Mouse (Mus musculus): ENCODE measurements around the gene Kcnq1. TPM values are rescaled to one million over a fixed set of nuclear protein-coding genes. Genes with fewer than 3 reads are reported as not detected.

Gene Kcnq1
- polyA plus RNA-seq, 1 experiment from 2014 or later = 0.63 TPM

GRCm38 (mm10) chr7:143329110-143329810 is 223.1 kb downstream of the Kcnq1 start:
- no peak for DNase-seq
- H3K9ac ChIP-seq (replicated peaks) = no peak overlapping the region
- no peak overlapping the region for H3K27ac ChIP-seq (ENCODE audit: low read depth)
- H3K4me2 ChIP-seq (ENCODE audit: low read depth, low read length) = no peak overlapping the region
- no peaks in the 10 kb centered on the region for H3K27me3 ChIP-seq (ENCODE audit: insufficient read depth, low read length)
- 89% methylated on average over 14 of the region's 14 CpGs for WGBS (ENCODE audit: insufficient replicate concordance)
- H3K36me3 ChIP-seq (replicated peaks; ENCODE audit: insufficient read depth, low read length) = no peaks in the 10 kb centered on the region
- H3K4me1 ChIP-seq (ENCODE audit: insufficient read depth) = no peaks in the 10 kb centered on the region
- no peaks in the 10 kb centered on the region for H3K9me3 ChIP-seq (ENCODE audit: low read length)
- no peak for TF ChIP-seq EP300 (IDR thresholded peaks at IDR 0.05; ENCODE audit: low read depth)
- no peak for TF ChIP-seq CTCF (IDR thresholded peaks at IDR 0.05; ENCODE audit: low read depth)
- no peak overlapping the region for H3K4me3 ChIP-seq (ENCODE audit: low read depth, low read length)
- no peak for ATAC-seq

DNA sequence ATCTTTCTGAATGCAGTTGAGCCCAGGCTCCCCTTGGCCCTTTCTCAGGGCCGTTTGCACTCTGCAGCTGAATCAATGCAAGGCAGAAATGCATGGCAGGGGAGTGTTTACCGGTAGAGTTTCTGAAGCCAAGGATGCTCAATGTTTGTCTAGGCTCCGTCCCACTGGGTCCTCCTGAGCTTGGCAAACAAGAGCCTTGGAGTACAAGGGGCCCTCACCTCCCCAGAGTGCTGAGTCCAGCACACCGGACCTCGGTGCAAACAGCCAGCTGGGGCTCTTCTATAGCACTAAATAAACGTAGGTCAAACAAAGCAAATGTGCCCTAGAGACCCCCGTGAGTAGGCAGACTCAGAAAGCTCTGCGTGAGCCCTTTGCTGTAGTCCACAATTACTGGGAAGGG is 226.9 kb downstream of the Kcnq1 start:
- 55% methylated on average over 8 of the region's 8 CpGs for WGBS (ENCODE audit: insufficient replicate concordance)
- TF ChIP-seq CTCF (IDR thresholded peaks at IDR 0.05; ENCODE audit: low read depth) (no peak), EP300 (IDR thresholded peaks at IDR 0.05; ENCODE audit: low read depth) (no peak)
- Histone ChIP-seq H3K4me2 (ENCODE audit: low read depth, low read length) (no peak overlapping the region), H3K27ac (ENCODE audit: low read depth) (no peak overlapping the region), H3K9me3 (ENCODE audit: low read length) (no peaks in the 10 kb centered on the region), H3K4me1 (ENCODE audit: insufficient read depth) (no peaks in the 10 kb centered on the region), H3K9ac (replicated peaks) (no peak overlapping the region), H3K27me3 (ENCODE audit: insufficient read depth, low read length) (no peaks in the 10 kb centered on the region), H3K36me3 (replicated peaks; ENCODE audit: insufficient read depth, low read length) (no peaks in the 10 kb centered on the region), H3K4me3 (ENCODE audit: low read depth, low read length) (no peak overlapping the region)
- ATAC-seq = no peak
- no peak for DNase-seq

GRCm38 (mm10) chr7:143333604-143334003 is 227.4 kb downstream of the Kcnq1 start:
- Histone ChIP-seq H3K27ac (ENCODE audit: low read depth) (no peak overlapping the region), H3K9me3 (ENCODE audit: low read length) (no peaks in the 10 kb centered on the region), H3K9ac (replicated peaks) (no peak overlapping the region), H3K36me3 (replicated peaks; ENCODE audit: insufficient read depth, low read length) (no peaks in the 10 kb centered on the region), H3K27me3 (ENCODE audit: insufficient read depth, low read length) (no peaks in the 10 kb centered on the region), H3K4me3 (ENCODE audit: low read depth, low read length) (no peak overlapping the region), H3K4me1 (ENCODE audit: insufficient read depth) (no peaks in the 10 kb centered on the region), H3K4me2 (ENCODE audit: low read depth, low read length) (no peak overlapping the region)
- TF ChIP-seq EP300 (IDR thresholded peaks at IDR 0.05; ENCODE audit: low read depth) (no peak), CTCF (IDR thresholded peaks at IDR 0.05; ENCODE audit: low read depth) (no peak)
- 55% methylated on average over 4 of the region's 4 CpGs for WGBS (ENCODE audit: insufficient replicate concordance)
- no peak for DNase-seq
- no peak for ATAC-seq

GRCm38 (mm10) chr7:143338690-143339089 is 232.5 kb downstream of the Kcnq1 start:
- no peaks in the 10 kb centered on the region for H3K9me3 ChIP-seq (ENCODE audit: low read length)
- H3K4me3 ChIP-seq (ENCODE audit: low read depth, low read length) = no peak overlapping the region
- H3K27me3 ChIP-seq (ENCODE audit: insufficient read depth, low read length) = no peaks in the 10 kb centered on the region
- H3K4me2 ChIP-seq (ENCODE audit: low read depth, low read length) = no peak overlapping the region
- 79% methylated on average over 4 of the region's 4 CpGs for WGBS (ENCODE audit: insufficient replicate concordance)
- no peaks in the 10 kb centered on the region for H3K4me1 ChIP-seq (ENCODE audit: insufficient read depth)
- ATAC-seq = no peak
- no peak for TF ChIP-seq CTCF (IDR thresholded peaks at IDR 0.05; ENCODE audit: low read depth)
- no peak for TF ChIP-seq EP300 (IDR thresholded peaks at IDR 0.05; ENCODE audit: low read depth)
- no peak overlapping the region for H3K9ac ChIP-seq (replicated peaks)
- DNase-seq = no peak
- H3K36me3 ChIP-seq (replicated peaks; ENCODE audit: insufficient read depth, low read length) = no peaks in the 10 kb centered on the region
- no peak overlapping the region for H3K27ac ChIP-seq (ENCODE audit: low read depth)

DNA sequence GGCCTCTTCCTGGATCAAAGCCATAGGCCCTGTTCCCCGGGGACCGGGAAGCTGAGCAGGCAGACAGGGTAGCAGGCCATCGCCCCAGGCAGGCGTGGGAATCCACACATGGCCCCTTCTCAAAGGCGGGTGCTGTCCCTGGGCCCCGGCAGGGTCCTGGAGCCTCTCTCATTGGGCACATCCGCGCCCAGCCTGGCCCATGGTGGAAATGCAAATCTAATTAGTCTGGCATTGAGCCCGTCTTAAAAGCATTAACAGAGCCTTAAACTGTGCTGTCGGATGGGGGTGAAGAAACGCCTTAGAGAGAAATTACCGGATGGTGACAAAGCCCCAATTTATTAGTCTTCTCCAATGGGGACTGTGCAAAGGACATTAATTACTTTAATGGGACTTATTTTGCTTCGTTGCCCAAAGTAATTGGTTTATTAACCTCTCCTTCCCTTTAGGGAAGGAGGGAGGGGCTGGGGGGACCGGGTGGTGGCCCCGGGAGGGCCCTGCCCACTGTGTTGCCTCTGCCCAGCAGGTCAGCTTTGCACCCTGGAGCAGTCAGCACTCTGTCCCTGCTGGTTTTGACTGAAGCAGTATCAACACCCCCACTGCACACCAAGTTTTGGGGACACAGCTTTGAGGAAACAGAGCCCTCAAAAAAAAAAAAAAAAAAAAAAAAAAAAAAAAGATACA is 234.6 kb downstream of the Kcnq1 start:
- H3K9ac ChIP-seq (replicated peaks) = no peak overlapping the region
- H3K4me2 ChIP-seq (ENCODE audit: low read depth, low read length) = no peak overlapping the region
- no peaks in the 10 kb centered on the region for H3K27me3 ChIP-seq (ENCODE audit: insufficient read depth, low read length)
- ATAC-seq (no peak), DNase-seq (no peak)
- TF ChIP-seq EP300 (IDR thresholded peaks at IDR 0.05; ENCODE audit: low read depth) = no peak
- no peaks in the 10 kb centered on the region for H3K4me1 ChIP-seq (ENCODE audit: insufficient read depth)
- no peak overlapping the region for H3K27ac ChIP-seq (ENCODE audit: low read depth)
- no peaks in the 10 kb centered on the region for H3K36me3 ChIP-seq (replicated peaks; ENCODE audit: insufficient read depth, low read length)
- no peak overlapping the region for H3K4me3 ChIP-seq (ENCODE audit: low read depth, low read length)
- 71% methylated on average over 15 of the region's 15 CpGs for WGBS (ENCODE audit: insufficient replicate concordance)
- no peaks in the 10 kb centered on the region for H3K9me3 ChIP-seq (ENCODE audit: low read length)

DNA sequence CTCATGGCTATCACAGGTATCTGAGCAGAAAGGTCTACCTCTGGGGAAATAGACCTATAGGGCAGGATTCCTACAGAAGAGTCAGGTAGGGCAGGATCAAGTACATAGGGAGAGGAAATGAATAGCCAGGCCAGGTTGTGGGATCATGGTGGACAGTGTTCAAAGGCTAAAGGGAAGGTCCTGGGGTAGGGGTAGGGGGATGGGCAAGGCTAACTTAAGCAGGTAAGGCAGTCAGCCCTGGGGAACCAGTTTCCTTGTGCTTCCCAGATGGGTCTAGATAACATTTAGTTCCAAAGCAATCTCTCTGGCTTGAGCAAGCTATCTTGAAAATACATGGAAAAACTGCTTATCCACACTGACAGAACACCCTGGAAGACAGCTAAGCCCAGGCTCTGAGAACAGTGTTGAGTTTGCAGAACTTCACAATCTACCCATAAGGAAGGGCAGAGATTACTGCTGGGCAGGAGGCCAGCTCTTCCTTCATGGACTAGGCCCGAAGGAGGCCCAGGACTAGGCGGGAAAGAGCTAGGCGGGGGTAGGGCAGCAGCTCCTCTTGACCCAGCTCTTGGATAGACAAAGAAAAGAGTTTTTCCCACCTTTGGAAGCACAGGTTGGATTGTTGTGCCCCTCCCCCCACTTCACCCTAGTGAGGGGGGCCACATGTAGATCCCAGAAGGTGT is 235.3 kb downstream of the Kcnq1 start:
- H3K27me3 ChIP-seq (ENCODE audit: insufficient read depth, low read length) = no peaks in the 10 kb centered on the region
- no peaks in the 10 kb centered on the region for H3K36me3 ChIP-seq (replicated peaks; ENCODE audit: insufficient read depth, low read length)
- H3K9me3 ChIP-seq (ENCODE audit: low read length) = no peaks in the 10 kb centered on the region
- DNase-seq (no peak), ATAC-seq (no peak)
- no peaks in the 10 kb centered on the region for H3K4me1 ChIP-seq (ENCODE audit: insufficient read depth)
- no peak overlapping the region for H3K4me3 ChIP-seq (ENCODE audit: low read depth, low read length)
- H3K9ac ChIP-seq (replicated peaks) = no peak overlapping the region
- TF ChIP-seq EP300 (IDR thresholded peaks at IDR 0.05; ENCODE audit: low read depth) (no peak), CTCF (IDR thresholded peaks at IDR 0.05; ENCODE audit: low read depth) (no peak)
- 75% methylated on average over 3 of the region's 3 CpGs for WGBS (ENCODE audit: insufficient replicate concordance)
- H3K27ac ChIP-seq (ENCODE audit: low read depth) = no peak overlapping the region
- no peak overlapping the region for H3K4me2 ChIP-seq (ENCODE audit: low read depth, low read length)
